Mouse (Mus musculus) E14TG2a.4 (cell line): ENCODE data around the gene Iqcf1.

Experiments
- CTCF ChIP-seq: conservative IDR thresholded peaks from 2 replicates; pipeline ENCODE4 v1.5.1; 2014; ENCODE audit warnings: low read length
- NANOG ChIP-seq: IDR thresholded peaks from 2 replicates; pipeline ENCODE4 v1.6.1; 2014; ENCODE audit warnings: borderline replicate concordance, low read length, mixed read lengths
- POU5F1 ChIP-seq: IDR thresholded peaks from 2 replicates; pipeline ENCODE4 v1.6.1; 2014; ENCODE audit warnings: low read length, borderline replicate concordance

- TF ChIP-seq CTCF (no peak), NANOG (no peak), POU5F1 (no peak)
These were observed 16.6 kb upstream of the Iqcf1 start for GRCm38 (mm10) chr9:106483136-106483535.
